Mouse (Mus musculus): ENCODE data around the gene Col7a1. TPM values are rescaled to one million over a fixed set of nuclear protein-coding genes. Genes with fewer than 3 reads are reported as not detected.
A peak's percentile ranks its signal among the peaks of the same experiment; 100 is the strongest.

Col7a1 gene
- polyA plus RNA-seq, 1 experiment from 2014 or later, result 1.1 TPM

DNA sequence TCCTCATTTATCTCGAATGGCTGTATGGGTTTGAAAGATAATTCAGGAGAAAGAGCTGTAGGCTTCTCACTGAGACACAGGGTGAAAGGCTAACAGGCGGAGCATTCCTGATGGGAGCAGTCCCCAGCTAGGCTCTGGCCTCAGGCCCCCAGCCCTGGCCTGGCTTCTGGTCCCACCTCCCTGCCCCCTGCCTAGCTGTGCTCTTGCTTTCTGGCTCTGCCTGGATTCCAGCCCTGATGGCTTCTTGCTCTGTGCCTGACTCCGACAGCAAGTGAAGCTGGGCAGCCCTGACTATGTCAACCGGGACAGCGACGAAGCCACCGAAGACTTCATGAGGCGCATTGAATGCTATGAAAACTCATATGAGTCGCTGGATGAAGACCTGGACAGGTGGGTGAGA, 54.7 kb downstream of the Col7a1 start:
- H3K27me3 ChIP-seq (ENCODE audit: control insufficient read depth, insufficient read depth, low read length), result no peaks in the 10 kb centered on the region
- no peak overlapping the region for H3K4me3 ChIP-seq (ENCODE audit: low read depth, low read length)
- no peak overlapping the region for H3K27ac ChIP-seq (ENCODE audit: low read depth, low read length)
- WGBS, result 82% methylated on average over 9 of the region's 9 CpGs
- DNase-seq (ENCODE audit: low spot score, missing footprints), result peak; percentile 72
- H3K9me3 ChIP-seq (ENCODE audit: control insufficient read depth, low read length), result no peaks in the 10 kb centered on the region
- no peaks in the 10 kb centered on the region; the same call in 1 of the 2 replicates for H3K36me3 ChIP-seq (ENCODE audit: control insufficient read depth, insufficient read depth, low read length)
- no peak overlapping the region for H3K9ac ChIP-seq (ENCODE audit: low read length)
- no peak overlapping the region for H3K4me2 ChIP-seq
- H3K4me1 ChIP-seq (ENCODE audit: control insufficient read depth, insufficient read depth, low read length), result no peaks in the 10 kb centered on the region
- no peak for ATAC-seq (ENCODE audit: low FRiP score)

GRCm38 (mm10) chr9:109008994-109009635, 55.7 kb downstream of the Col7a1 start:
- no peak overlapping the region for H3K4me3 ChIP-seq (ENCODE audit: low read depth, low read length)
- H3K27ac ChIP-seq (ENCODE audit: low read depth, low read length), result no peak overlapping the region
- DNase-seq (ENCODE audit: low spot score, missing footprints), result peak; percentile 47
- WGBS, result 81% methylated on average over 9 of the region's 10 CpGs
- H3K9me3 ChIP-seq (ENCODE audit: control insufficient read depth, low read length), result no peaks in the 10 kb centered on the region
- H3K27me3 ChIP-seq (ENCODE audit: control insufficient read depth, insufficient read depth, low read length), result no peaks in the 10 kb centered on the region
- no peak overlapping the region for H3K4me2 ChIP-seq
- no peak for ATAC-seq (ENCODE audit: low FRiP score)
- no peak overlapping the region for H3K9ac ChIP-seq (ENCODE audit: low read length)
- no peaks in the 10 kb centered on the region for H3K4me1 ChIP-seq (ENCODE audit: control insufficient read depth, insufficient read depth, low read length)
- H3K36me3 ChIP-seq (ENCODE audit: control insufficient read depth, insufficient read depth, low read length), result no peaks in the 10 kb centered on the region; the same call in 1 of the 2 replicates

GRCm38 (mm10) chr9:109009636-109010315, 56.4 kb downstream of the Col7a1 start:
- WGBS, result 63% methylated on average over 17 of the region's 17 CpGs
- no peaks in the 10 kb centered on the region for H3K9me3 ChIP-seq (ENCODE audit: control insufficient read depth, low read length)
- ATAC-seq (ENCODE audit: low FRiP score) (no peak), DNase-seq (ENCODE audit: low spot score, missing footprints) (no peak)
- H3K4me1 ChIP-seq (ENCODE audit: control insufficient read depth, insufficient read depth, low read length), result no peaks in the 10 kb centered on the region
- H3K4me2 ChIP-seq, result no peak overlapping the region
- no peaks in the 10 kb centered on the region; the same call in 1 of the 2 replicates for H3K36me3 ChIP-seq (ENCODE audit: control insufficient read depth, insufficient read depth, low read length)
- no peak overlapping the region for H3K4me3 ChIP-seq (ENCODE audit: low read depth, low read length)
- no peak overlapping the region for H3K27ac ChIP-seq (ENCODE audit: low read depth, low read length)
- H3K9ac ChIP-seq (ENCODE audit: low read length), result no peak overlapping the region
- no peaks in the 10 kb centered on the region for H3K27me3 ChIP-seq (ENCODE audit: control insufficient read depth, insufficient read depth, low read length)

- Histone ChIP-seq H3K27me3 (ENCODE audit: control insufficient read depth, insufficient read depth, low read length) (no peaks in the 10 kb centered on the region), H3K27ac (ENCODE audit: low read depth, low read length) (no peak overlapping the region), H3K9me3 (ENCODE audit: control insufficient read depth, low read length) (no peaks in the 10 kb centered on the region), H3K4me1 (ENCODE audit: control insufficient read depth, insufficient read depth, low read length) (no peaks in the 10 kb centered on the region), H3K9ac (ENCODE audit: low read length) (no peak overlapping the region), H3K36me3 (ENCODE audit: control insufficient read depth, insufficient read depth, low read length) (no peaks in the 10 kb centered on the region; the same call in 1 of the 2 replicates), H3K4me2 (no peak overlapping the region), H3K4me3 (ENCODE audit: low read depth, low read length) (no peak overlapping the region)
- DNase-seq (ENCODE audit: low spot score, missing footprints), result no peak
- ATAC-seq (ENCODE audit: low FRiP score), result no peak
- 91% methylated on average over 14 of the region's 14 CpGs for WGBS
Measured at GRCm38 (mm10) chr9:109010316-109010690, 56.9 kb downstream of the Col7a1 start.

DNA sequence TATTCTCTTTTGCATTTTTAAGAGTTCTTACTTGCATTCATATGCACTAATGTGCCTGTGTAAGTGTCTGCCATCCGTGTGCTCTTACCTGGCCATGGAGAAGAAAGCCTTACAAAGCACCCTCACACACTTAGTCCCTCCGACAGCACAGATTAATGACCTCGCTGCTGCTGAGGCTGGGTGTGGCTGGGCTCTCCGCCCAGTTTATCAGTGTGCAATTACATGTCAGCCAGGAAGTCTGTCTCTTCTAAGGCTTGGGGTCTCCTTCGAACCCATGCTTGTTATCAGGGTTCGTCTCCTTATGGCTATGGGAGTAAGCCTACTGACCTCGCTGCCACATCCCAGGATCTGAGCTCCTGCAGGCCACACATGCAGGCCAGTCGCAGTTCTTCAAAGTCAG, 62.0 kb downstream of the Col7a1 start:
- ATAC-seq (ENCODE audit: low FRiP score) (no peak), DNase-seq (ENCODE audit: low spot score, missing footprints) (no peak)
- H3K36me3 ChIP-seq (ENCODE audit: control insufficient read depth, insufficient read depth, low read length), result no peaks in the 10 kb centered on the region
- H3K9me3 ChIP-seq (ENCODE audit: control insufficient read depth, low read length), result no peaks in the 10 kb centered on the region
- WGBS, result 89% methylated on average over 8 of the region's 8 CpGs
- no peak overlapping the region for H3K27ac ChIP-seq (ENCODE audit: low read depth, low read length)
- no peaks in the 10 kb centered on the region for H3K4me1 ChIP-seq (ENCODE audit: control insufficient read depth, insufficient read depth, low read length)
- H3K9ac ChIP-seq (ENCODE audit: low read length), result no peak overlapping the region
- H3K4me3 ChIP-seq (ENCODE audit: low read depth, low read length), result no peak overlapping the region
- no peaks in the 10 kb centered on the region for H3K27me3 ChIP-seq (ENCODE audit: control insufficient read depth, insufficient read depth, low read length)
- no peak overlapping the region for H3K4me2 ChIP-seq

DNA sequence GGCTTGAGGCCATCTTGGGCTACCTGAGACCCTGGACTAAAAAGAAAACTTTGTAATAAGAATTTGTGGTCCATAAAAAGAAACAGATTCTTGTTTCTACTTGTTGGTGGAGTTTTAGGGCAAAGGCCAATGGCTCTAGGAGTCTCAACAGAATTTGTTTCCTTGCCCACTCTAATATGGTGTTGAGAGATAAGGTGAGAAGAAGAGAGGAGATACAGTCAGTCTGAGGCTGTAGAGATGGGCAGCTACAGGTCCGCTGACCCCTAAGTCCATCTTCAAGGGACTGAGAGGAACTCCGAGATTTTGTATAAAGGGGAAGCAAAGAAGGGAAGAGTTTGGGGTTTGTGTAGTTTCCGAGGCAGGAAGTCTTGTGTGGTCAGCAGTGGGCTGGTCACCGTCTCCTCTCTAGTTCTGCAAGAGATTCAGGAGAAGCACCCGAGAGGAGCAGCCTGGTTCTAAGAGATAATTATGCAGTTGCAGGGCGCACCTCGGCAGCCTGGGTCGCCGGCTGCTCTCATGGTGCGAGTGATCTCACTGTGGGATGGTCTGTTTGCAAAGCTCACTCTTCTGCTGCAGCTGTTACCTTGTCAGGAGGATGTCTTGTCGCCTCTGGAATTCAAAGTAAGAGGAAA, 63.7 kb downstream of the Col7a1 start:
- Histone ChIP-seq H3K4me1 (ENCODE audit: control insufficient read depth, insufficient read depth, low read length) (no peaks in the 10 kb centered on the region), H3K4me3 (ENCODE audit: low read depth, low read length) (no peak overlapping the region), H3K36me3 (ENCODE audit: control insufficient read depth, insufficient read depth, low read length) (no peaks in the 10 kb centered on the region), H3K27me3 (ENCODE audit: control insufficient read depth, insufficient read depth, low read length) (no peaks in the 10 kb centered on the region), H3K9me3 (ENCODE audit: control insufficient read depth, low read length) (no peaks in the 10 kb centered on the region), H3K27ac (ENCODE audit: low read depth, low read length) (no peak overlapping the region), H3K9ac (ENCODE audit: low read length) (no peak overlapping the region), H3K4me2 (no peak overlapping the region)
- 72% methylated on average over 11 of the region's 11 CpGs for WGBS
- ATAC-seq (ENCODE audit: low FRiP score) (no peak), DNase-seq (ENCODE audit: low spot score, missing footprints) (no peak)

DNA sequence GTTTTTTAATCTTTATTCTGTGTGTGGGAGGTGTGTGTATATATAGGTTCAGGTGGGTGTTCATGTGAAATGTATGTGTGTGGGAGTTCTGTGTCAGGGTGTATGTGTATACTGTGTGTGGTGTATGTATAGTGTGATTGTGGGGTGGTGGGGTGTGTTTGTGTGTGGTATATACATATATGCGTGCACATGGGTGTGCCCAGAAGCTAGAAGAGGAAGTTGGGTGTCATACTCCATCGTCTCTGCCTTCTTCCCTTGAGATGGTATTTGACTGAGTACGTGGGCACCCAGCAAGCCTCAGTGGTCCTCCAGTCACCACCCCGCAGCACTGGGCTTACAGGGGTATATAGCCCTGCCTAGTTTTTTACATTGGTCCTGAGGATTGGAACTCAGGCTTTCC, 68.0 kb downstream of the Col7a1 start:
- H3K4me2 ChIP-seq, result no peak overlapping the region
- H3K4me1 ChIP-seq (ENCODE audit: control insufficient read depth, insufficient read depth, low read length), result no peaks in the 10 kb centered on the region
- no peak overlapping the region for H3K9ac ChIP-seq (ENCODE audit: low read length)
- no peak for ATAC-seq (ENCODE audit: low FRiP score)
- H3K36me3 ChIP-seq (ENCODE audit: control insufficient read depth, insufficient read depth, low read length), result no peaks in the 10 kb centered on the region
- no peak overlapping the region for H3K27ac ChIP-seq (ENCODE audit: low read depth, low read length)
- no peaks in the 10 kb centered on the region for H3K9me3 ChIP-seq (ENCODE audit: control insufficient read depth, low read length)
- no peak overlapping the region for H3K4me3 ChIP-seq (ENCODE audit: low read depth, low read length)
- WGBS, result 90% methylated on average over 4 of the region's 4 CpGs
- no peak for DNase-seq (ENCODE audit: low spot score, missing footprints)
- H3K27me3 ChIP-seq (ENCODE audit: control insufficient read depth, insufficient read depth, low read length), result no peaks in the 10 kb centered on the region

DNA sequence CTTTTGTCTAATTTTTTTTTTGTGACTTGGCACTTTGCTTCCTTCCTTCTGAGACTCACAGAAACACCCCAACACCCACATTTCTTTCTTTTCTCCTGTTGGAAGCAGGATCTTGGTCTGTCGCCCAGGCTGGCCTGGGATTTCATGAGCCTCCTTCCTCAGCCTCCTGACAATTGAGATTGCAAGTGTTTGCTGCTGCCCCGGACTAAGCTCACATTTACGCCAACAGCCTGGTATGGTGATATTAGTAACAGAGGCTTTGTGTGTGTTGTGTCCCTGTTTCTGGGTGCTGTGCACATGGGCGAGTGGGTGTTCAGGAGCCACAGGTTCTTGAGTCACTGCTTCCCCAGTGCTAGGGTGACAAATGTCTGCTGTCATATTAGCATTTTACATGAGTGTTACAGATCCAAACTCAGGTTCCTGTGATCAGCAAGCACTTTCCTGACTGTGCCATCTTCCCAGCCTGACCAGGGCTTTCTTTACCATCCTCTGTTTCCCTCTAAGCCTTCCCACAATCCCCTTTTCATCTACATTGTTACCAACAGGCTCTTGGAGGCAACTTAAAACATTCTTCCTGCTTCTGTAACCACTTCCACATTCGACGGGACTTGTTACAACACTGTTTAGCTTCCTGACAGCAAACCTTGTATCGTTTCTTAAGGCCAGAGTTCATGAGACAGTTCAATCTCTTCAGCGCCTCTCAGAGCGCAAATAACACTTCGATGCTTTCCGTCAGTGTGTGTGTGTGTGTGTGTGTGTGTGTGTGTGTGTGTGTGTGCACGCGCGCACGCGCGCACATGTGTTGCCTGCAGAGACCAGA, 69.7 kb downstream of the Col7a1 start:
- H3K4me1 ChIP-seq (ENCODE audit: control insufficient read depth, insufficient read depth, low read length), result no peaks in the 10 kb centered on the region
- H3K27ac ChIP-seq (ENCODE audit: low read depth, low read length), result no peak overlapping the region
- H3K27me3 ChIP-seq (ENCODE audit: control insufficient read depth, insufficient read depth, low read length), result no peaks in the 10 kb centered on the region
- WGBS, result 92% methylated on average over 17 of the region's 17 CpGs
- no peak overlapping the region for H3K4me3 ChIP-seq (ENCODE audit: low read depth, low read length)
- no peaks in the 10 kb centered on the region for H3K9me3 ChIP-seq (ENCODE audit: control insufficient read depth, low read length)
- no peak for DNase-seq (ENCODE audit: low spot score, missing footprints)
- H3K9ac ChIP-seq (ENCODE audit: low read length), result no peak overlapping the region
- no peak for ATAC-seq (ENCODE audit: low FRiP score)
- no peak overlapping the region for H3K4me2 ChIP-seq
- no peaks in the 10 kb centered on the region for H3K36me3 ChIP-seq (ENCODE audit: control insufficient read depth, insufficient read depth, low read length)

Measured in midbrain, embryonic 11.5 days (tissue).